Mouse (Mus musculus) testis, adult 10 weeks (tissue): ENCODE measurements around the gene Olfr1054. TPM values are rescaled to one million over a fixed set of nuclear protein-coding genes. Genes with fewer than 3 reads are reported as not detected.

Experiments
- polyA plus RNA-seq: library from polyadenylated mRNA; stranded (reverse); fragments of 350-450 nt; fragmentation: Illumina TruSeq; extraction: RNeasy Lipid Tissue Mini Kit (QIAGEN cat#74804); gene quantifications from one replicate; pipeline ENCODE4 v1.2.3, GENCODE M21; 2014; ENCODE audit warnings: low read depth, low replicate concordance

Gene Olfr1054
- not detected for polyA plus RNA-seq

DNA sequence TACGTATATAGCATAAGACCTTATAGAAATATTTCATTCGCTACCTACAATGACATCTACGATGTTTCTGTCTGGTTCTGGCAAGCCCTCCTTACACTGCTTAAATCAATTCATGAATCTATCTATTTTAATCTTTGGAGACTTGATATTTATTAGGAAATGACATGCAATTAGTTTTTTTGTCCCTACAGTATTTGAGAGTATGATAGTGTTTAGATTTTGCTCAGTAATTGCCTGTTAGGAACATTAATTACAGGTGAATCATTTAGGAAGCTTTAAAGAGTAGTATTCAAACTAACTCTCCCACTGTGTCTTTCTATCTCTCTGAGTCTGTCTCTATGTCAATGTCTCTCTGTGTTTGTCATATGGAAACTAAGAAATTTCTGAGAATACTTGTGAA lies at the start of gene Olfr1054:
Gene Olfr1054, minus strand, starts transcription at position 101 of the 400 bp plus-strand sequence.

DNA sequence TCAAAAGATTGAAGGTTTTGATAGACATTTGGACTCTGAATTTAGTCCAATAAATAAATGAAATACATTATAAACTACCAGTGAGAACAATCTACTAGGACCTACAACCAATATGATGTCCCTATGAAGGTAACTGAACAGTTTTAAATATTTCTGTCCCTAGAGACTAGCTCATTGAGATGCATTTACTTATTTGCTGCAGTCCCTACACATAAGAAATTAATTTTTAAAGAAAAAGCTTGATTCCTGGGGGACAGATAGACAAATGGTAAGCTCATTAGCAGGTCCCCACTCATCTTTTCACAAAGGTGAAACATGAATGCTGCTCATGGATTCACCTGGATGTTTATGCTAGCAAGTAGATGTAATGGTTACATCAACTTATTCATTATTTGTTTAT lies 43.1 kb upstream of the Olfr1054 start, which contains the start of gene Olfr1057:
Gene Olfr1057, minus strand, starts transcription at position 101 of the 400 bp plus-strand sequence.

DNA sequence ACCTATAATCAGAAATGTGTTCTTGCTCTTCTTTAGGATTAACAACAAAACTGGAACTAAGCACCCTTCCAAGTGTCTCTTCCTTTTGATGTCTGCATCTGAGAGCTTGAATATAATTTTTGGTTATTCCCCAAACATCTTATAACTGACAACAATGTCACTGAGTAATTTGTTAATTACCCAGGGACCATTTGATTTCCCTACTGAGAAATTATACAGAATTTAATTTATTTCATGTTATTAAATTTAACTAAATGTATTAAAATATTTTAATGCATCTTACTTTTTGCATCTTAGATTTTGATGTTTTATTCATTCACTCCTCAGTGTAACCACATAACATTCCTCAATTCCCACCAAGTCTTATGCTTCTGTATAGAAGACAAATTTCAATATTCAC lies 27.1 kb upstream of the Olfr1054 start, which contains the start of gene Olfr1056:
Gene Olfr1056, minus strand, starts transcription at position 101 of the 400 bp plus-strand sequence.

GRCm38 (mm10) chr2:86350184-86350583 lies 15.0 kb upstream of the Olfr1054 start, which contains the start of gene Olfr1055:
Gene Olfr1055, minus strand, starts transcription at chr2:86350284.

DNA sequence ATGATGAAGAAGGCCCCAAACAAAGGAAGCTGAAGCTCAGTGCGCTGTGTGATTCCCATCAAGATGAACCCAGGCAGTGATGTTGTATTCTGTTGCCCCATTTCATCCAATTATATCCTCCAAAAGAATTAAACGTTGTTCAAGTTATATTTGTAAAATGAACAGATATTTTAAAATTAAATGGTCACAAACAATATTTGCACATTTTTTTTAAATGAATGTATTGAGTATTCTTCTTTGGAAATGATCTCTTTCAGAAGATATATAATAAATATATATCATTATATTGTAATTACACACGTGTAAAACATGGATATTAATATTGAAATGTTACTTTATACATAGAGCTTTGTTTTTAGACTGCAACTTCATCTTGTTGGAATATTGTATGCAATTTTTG lies 20.0 kb downstream of the Olfr1054 start, which contains the start of gene Olfr1053:
Gene Olfr1053, minus strand, starts transcription at position 101 of the 400 bp plus-strand sequence.

DNA sequence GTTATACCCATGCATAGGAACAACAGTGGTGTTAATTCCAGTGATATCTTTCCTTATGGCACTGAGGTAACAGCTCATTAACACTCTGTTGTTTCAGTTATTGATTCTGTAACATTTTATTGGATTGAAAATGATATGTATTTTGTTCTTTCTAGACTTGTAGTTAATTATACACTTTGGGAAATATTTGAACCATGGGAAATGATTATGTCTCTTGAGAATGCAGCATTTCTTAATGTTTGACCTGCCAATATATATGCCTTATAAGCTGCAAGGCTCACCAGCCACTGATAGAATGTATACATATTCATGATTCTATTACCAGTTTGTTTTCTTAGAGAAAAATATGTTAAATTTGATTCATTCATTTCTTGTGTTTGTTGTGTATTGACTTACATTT lies 43.1 kb downstream of the Olfr1054 start, which contains the start of gene Olfr1052:
Gene Olfr1052, plus strand, starts transcription at position 301 of the 400 bp plus-strand sequence.

Other genes with a start within 250 kb of the Olfr1054 start
- gene Olfr1037, start 248.0 kb downstream of the Olfr1054 start, polyA plus RNA-seq = 0.15 TPM
- not detected for gene Olfr1039, start 199.5 kb downstream of the Olfr1054 start, polyA plus RNA-seq
- gene Olfr1040, start 188.7 kb downstream of the Olfr1054 start, polyA plus RNA-seq = not detected
- not detected for gene Olfr1042, start 173.6 kb downstream of the Olfr1054 start, polyA plus RNA-seq
- not detected for gene Olfr1043, start 167.9 kb downstream of the Olfr1054 start, polyA plus RNA-seq
- gene Olfr1044, start 157.6 kb downstream of the Olfr1054 start, polyA plus RNA-seq = not detected
- gene Olfr52, start 149.8 kb downstream of the Olfr1054 start, polyA plus RNA-seq = not detected
- not detected for gene Olfr1045, start 132.4 kb downstream of the Olfr1054 start, polyA plus RNA-seq
- not detected for gene Olfr1046, start 116.1 kb downstream of the Olfr1054 start, polyA plus RNA-seq
- not detected for gene Olfr1047, start 104.0 kb downstream of the Olfr1054 start, polyA plus RNA-seq
- not detected for gene Olfr1048, start 95.1 kb downstream of the Olfr1054 start, polyA plus RNA-seq
- gene Olfr1049, start 77.1 kb downstream of the Olfr1054 start, polyA plus RNA-seq = not detected
- gene Olfr1051, start 56.3 kb downstream of the Olfr1054 start, polyA plus RNA-seq = not detected
- gene Olfr1052, start 43.0 kb downstream of the Olfr1054 start, polyA plus RNA-seq = not detected
- gene Olfr1053, start 20.1 kb downstream of the Olfr1054 start, polyA plus RNA-seq = not detected
- gene Olfr1055, start 14.9 kb upstream of the Olfr1054 start, polyA plus RNA-seq = not detected
- not detected for gene Olfr1056, start 27.0 kb upstream of the Olfr1054 start, polyA plus RNA-seq
- gene Olfr1057, start 43.0 kb upstream of the Olfr1054 start, polyA plus RNA-seq = not detected
- not detected for gene Olfr1058, start 53.1 kb upstream of the Olfr1054 start, polyA plus RNA-seq
- gene Olfr1061, start 78.6 kb upstream of the Olfr1054 start, polyA plus RNA-seq = not detected
- gene Olfr1062, start 91.3 kb upstream of the Olfr1054 start, polyA plus RNA-seq = not detected
- not detected for gene Olfr1065, start 115.2 kb upstream of the Olfr1054 start, polyA plus RNA-seq
- not detected for gene Olfr1066, start 120.8 kb upstream of the Olfr1054 start, polyA plus RNA-seq
- not detected for gene Olfr228, start 152.0 kb upstream of the Olfr1054 start, polyA plus RNA-seq
- gene Olfr1076, start 173.0 kb upstream of the Olfr1054 start, polyA plus RNA-seq = not detected
- gene Olfr1079, start 207.0 kb upstream of the Olfr1054 start, polyA plus RNA-seq = not detected
- not detected for gene Olfr1080, start 222.8 kb upstream of the Olfr1054 start, polyA plus RNA-seq